Mouse (Mus musculus) cerebellum, adult 2 months (tissue): Measurements from ENCODE around the gene Col6a4.

ENCODE experiments used
- CTCF ChIP-seq: fragments of 200-500 bp; IDR thresholded peaks from 2 replicates; pipeline ENCODE4 v1.5.1; 2011; ENCODE audit warnings: low read depth, mild to moderate bottlenecking, control low read depth, low read length, moderate library complexity, borderline replicate concordance; ENCODE audit not compliant: insufficient read depth
- POLR2A ChIP-seq: fragments of 200-500 bp; IDR thresholded peaks from 2 replicates; pipeline ENCODE4 v1.6.1; 2011; ENCODE audit warnings: low read length, control low read depth, borderline replicate concordance; ENCODE audit not compliant: insufficient read depth

DNA sequence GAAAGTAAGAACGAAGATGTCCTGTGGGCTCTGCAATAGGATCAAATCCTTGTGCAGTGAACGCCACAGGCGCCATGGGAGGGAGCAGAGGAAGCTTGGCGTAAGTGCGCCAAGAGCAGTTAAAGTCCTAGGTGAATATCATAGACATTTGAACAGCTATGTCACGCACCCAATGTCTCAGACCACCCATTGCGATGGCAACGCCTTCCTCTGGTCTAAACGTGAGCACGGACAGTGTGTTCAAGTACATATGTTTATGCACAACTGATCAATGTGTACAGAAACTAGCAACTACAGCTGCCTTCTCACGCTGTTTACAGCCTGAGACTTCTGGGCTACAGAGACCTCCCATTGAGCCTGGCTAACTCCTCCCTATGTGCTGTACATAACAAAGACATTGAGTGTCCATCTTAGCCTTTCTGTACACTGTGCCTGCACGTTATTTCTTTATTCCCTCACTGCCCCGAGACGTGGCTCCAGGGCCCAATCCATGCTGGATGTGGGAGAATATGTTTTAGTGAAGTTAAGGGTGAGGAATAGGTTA lies 125.2 kb downstream of the Col6a4 start:
- TF ChIP-seq CTCF (no peak), POLR2A (no peak)
